Mouse (Mus musculus): ENCODE results near the gene Babam2.

DNA sequence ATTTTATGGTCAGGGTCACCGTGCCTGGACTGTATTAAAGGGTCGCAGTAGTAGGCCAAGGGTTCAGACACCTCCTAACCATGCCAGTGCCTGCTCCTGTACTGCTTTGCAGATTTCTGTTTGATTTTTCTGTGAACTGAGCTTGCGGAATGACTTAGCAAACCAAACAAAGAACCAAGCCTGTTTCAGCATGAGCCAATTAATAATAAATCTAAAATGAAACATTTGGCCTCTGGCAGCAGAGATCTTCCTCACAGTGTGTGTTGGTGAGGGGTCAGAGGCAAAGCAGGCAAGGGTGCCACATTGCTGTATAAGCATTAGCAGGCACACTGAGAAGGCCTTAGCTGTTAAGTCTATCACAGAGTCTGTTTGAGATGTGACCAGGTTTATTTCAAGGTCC, 342.0 kb downstream of the Babam2 start:
- TF ChIP-seq TCF12 (IDR thresholded peaks at IDR 0.05; ENCODE audit: insufficient read depth, poor library complexity, severe bottlenecking) (no peak), USF1 (IDR thresholded peaks at IDR 0.05; ENCODE audit: low read depth) (no peak), MYOD1 (IDR thresholded peaks at IDR 0.05; ENCODE audit: control insufficient read depth in 1 of 3, insufficient read length in 2 of 3, low read depth in 2 of 3) (no peak)
